Mouse (Mus musculus) heart, embryonic 13.5 days (tissue): ENCODE measurements around the gene Emilin3. TPM values are rescaled to one million over a fixed set of nuclear protein-coding genes. Genes with fewer than 3 reads are reported as not detected.

ENCODE experiments used
- ATAC-seq: fragments of 200-750 bp; cut with Nextera tagmentation; 2 replicates; pipeline ENCODE4 v1.8.0; 2017; ENCODE audit warnings: moderate TSS enrichment; ENCODE audit not compliant: insufficient number of reproducible peaks, low FRiP score, low TSS enrichment; ENCODE audit errors: extremely low read depth
- H3K27ac ChIP-seq: fragments of 300-500 bp; sonication (generic); replicated peaks from 2 replicates; pipeline ENCODE4 v1.5.1; 2015; ENCODE audit warnings: moderate library complexity, mild to moderate bottlenecking, inconsistent platforms
- H3K27me3 ChIP-seq: fragments of 300-500 bp; sonication (generic); replicated peaks from 2 replicates; pipeline ENCODE4 v1.6.1; 2015; ENCODE audit warnings: mild to moderate bottlenecking, inconsistent platforms
- H3K36me3 ChIP-seq: fragments of 300-500 bp; sonication (generic); 2 replicates; pipeline ENCODE4 v1.6.1; 2015; ENCODE audit warnings: mild to moderate bottlenecking, inconsistent platforms
- H3K4me1 ChIP-seq: fragments of 300-500 bp; sonication (generic); 2 replicates; pipeline ENCODE4 v1.6.1; 2015; ENCODE audit warnings: inconsistent platforms
- H3K4me2 ChIP-seq: fragments of 300-500 bp; sonication (generic); 2 replicates; pipeline ENCODE4 v1.6.1; 2015; ENCODE audit warnings: inconsistent platforms, mild to moderate bottlenecking, moderate library complexity
- H3K4me3 ChIP-seq: fragments of 300-500 bp; sonication (generic); 2 replicates; pipeline ENCODE4 v1.5.1; 2015; ENCODE audit warnings: moderate library complexity, mild to moderate bottlenecking, inconsistent platforms
- H3K9ac ChIP-seq: fragments of 300-500 bp; sonication (generic); 2 replicates; pipeline ENCODE4 v1.6.1; 2015; ENCODE audit warnings: inconsistent platforms, mild to moderate bottlenecking, moderate library complexity
- H3K9me3 ChIP-seq: fragments of 300-500 bp; sonication (generic); 2 replicates; pipeline ENCODE4 v1.6.1; 2016; ENCODE audit warnings: inconsistent platforms
- WGBS: fragments of 180-500 bp; shearing (Covaris S2); methylation state at CpG from one replicate; pipeline ENCODE4 v1.1.7; 2015; ENCODE audit warnings: mixed read lengths; 5-methylcytosine and 5-hydroxymethylcytosine counted together
- polyA plus RNA-seq: library from polyadenylated mRNA; unstranded; fragments of >200 nt; fragmentation: Nextera tagmentation; extraction: Ambion mirVana; gene quantifications from 2 replicates; pipeline ENCODE4 v1.2.1, GENCODE M21; 2015

Gene Emilin3
- polyA plus RNA-seq, 1 experiment from 2014 or later = 3.8 TPM

DNA sequence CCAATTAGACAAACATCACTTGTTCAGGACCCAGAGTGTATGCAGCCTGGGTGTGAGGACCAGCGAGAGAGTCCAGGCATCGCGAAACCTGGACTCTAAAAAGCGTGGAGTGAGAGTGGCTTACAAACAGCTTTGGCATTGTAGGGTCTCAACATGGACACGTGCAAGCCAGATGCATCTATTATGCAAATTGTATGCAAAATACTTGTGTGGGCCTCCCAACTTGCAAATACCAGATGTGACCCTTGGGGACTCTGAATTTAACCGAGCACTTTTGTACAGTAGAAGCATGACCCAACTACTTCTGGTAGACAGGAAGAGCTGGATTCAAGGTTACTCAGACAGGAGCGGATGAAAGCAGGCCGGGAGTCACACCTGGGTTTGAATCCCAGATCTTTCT lies 4.6 kb upstream of the Emilin3 start:
- Histone ChIP-seq H3K4me2 (no peak overlapping the region), H3K27ac (no peak overlapping the region), H3K4me3 (no peak overlapping the region), H3K27me3 (peaks cover 50% of the 10 kb centered on the region), H3K4me1 (peaks cover 42% of the 10 kb centered on the region), H3K36me3 (no peaks in the 10 kb centered on the region), H3K9me3 (no peaks in the 10 kb centered on the region), H3K9ac (no peak overlapping the region)
- 82% methylated on average over 8 of the region's 8 CpGs for WGBS
- no peak for ATAC-seq

GRCm38 (mm10) chr2:160915821-160916610 lies 3.9 kb upstream of the Emilin3 start:
- 57% methylated on average over 13 of the region's 13 CpGs for WGBS
- no peak for ATAC-seq
- Histone ChIP-seq H3K27me3 (peaks cover 57% of the 10 kb centered on the region), H3K9me3 (no peaks in the 10 kb centered on the region), H3K9ac (no peak overlapping the region), H3K36me3 (no peaks in the 10 kb centered on the region), H3K27ac (no peak overlapping the region), H3K4me2 (no peak overlapping the region), H3K4me1 (peaks cover 49% of the 10 kb centered on the region), H3K4me3 (no peak overlapping the region)

GRCm38 (mm10) chr2:160914656-160915055 lies 2.5 kb upstream of the Emilin3 start:
- no peak overlapping the region for H3K4me3 ChIP-seq
- 71% methylated on average over 9 of the region's 9 CpGs for WGBS
- no peak overlapping the region for H3K27ac ChIP-seq
- peaks cover 71% of the 10 kb centered on the region for H3K27me3 ChIP-seq
- H3K9me3 ChIP-seq = no peaks in the 10 kb centered on the region
- H3K9ac ChIP-seq = no peak overlapping the region
- no peak for ATAC-seq
- peaks cover 50% of the 10 kb centered on the region for H3K4me1 ChIP-seq
- H3K36me3 ChIP-seq = no peaks in the 10 kb centered on the region
- H3K4me2 ChIP-seq = no peak overlapping the region

DNA sequence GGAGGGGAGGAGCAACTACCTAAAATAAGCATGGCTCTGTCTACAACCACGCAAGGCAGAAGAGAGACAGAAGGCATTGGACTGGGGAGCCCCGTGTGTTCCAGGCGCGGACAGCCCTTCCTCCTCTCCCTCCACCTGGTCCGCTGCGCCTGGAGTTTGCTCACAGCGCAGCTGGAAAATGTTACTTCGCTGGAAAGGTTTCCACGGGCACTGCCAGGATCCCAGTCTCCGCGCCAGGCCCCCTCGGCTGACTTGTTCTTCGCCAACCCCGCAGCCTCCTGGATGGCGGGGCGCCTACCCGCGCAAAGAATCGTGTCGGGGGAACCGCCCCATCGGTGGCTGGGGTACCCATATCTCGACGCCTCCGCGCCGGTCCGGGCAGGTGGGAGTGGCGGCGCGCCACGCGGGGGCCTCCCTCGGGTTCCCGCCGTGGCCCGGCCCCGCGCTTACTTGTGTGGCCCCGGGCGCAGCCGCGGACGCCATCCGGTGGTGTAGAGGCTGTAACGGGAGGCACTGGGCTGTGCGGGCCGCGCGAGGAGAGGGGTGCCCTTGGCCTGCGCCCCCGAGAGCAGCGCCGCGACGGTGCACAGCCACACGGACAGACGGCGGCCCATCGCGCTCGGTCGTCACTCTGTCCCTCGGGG lies 448 bp downstream of the Emilin3 start:
- ATAC-seq = peak; percentile 29; the same call in 1 of the 2 replicates
- Histone ChIP-seq H3K4me2 (peak overlapping the region; percentile 97), H3K9me3 (no peaks in the 10 kb centered on the region), H3K36me3 (no peaks in the 10 kb centered on the region), H3K9ac (peak overlapping the region; percentile 81), H3K4me1 (peaks cover 41% of the 10 kb centered on the region), H3K27ac (no peak overlapping the region), H3K27me3 (peaks cover 94% of the 10 kb centered on the region), H3K4me3 (peak overlapping the region; percentile 65)
- 1% methylated on average over 59 of the region's 64 CpGs for WGBS

DNA sequence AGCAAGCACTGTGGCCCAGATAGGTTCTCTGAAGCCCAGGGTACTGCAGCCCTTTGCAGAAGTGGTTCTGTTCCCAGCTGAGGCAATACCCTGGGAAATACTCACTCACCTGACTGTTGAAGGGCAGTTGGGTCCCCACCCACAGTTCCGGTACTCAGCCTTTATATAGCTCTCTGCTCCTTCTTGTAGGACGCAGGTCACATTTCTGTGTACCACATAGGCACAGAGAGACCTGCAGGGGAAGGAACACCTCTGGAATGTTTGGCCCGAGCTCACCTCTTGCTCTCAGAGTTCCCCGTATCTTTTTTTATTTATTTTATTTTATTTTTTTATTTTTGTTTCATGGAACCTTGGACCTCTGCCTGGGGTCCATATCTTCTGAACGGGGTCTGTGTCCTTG lies 1.5 kb downstream of the Emilin3 start:
- H3K4me1 ChIP-seq = peaks cover 32% of the 10 kb centered on the region
- peaks cover 87% of the 10 kb centered on the region for H3K27me3 ChIP-seq
- no peaks in the 10 kb centered on the region for H3K9me3 ChIP-seq
- H3K9ac ChIP-seq = no peak overlapping the region
- no peak overlapping the region for H3K4me3 ChIP-seq
- ATAC-seq = no peak
- no peak overlapping the region for H3K27ac ChIP-seq
- WGBS = 77% methylated on average over 5 of the region's 5 CpGs
- no peak overlapping the region; the same call in 1 of the 2 replicates for H3K4me2 ChIP-seq
- H3K36me3 ChIP-seq = no peaks in the 10 kb centered on the region

DNA sequence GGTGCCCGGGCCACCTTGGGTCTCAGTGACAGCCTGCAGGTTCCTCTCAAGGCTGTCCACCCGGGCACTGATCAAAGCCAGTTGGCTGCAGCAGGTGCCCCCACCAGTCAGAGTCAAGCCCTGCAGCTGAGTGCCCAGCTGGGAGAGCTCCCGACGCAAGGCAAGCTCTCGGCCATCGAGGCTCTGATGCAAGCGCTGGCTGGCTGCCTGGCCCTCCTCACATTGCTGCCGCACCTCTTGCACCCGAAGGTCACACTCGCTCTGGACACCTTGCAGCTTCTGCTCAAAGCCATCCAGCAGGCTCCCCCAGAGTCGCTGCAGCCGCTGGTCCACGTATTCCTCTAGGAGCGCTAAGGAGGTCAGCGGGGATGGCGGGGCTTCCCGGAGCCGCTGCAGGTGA lies 3.5 kb downstream of the Emilin3 start:
- Histone ChIP-seq H3K4me2 (no peak overlapping the region), H3K4me3 (no peak overlapping the region), H3K9ac (no peak overlapping the region), H3K27ac (no peak overlapping the region), H3K9me3 (no peaks in the 10 kb centered on the region), H3K27me3 (peaks cover 69% of the 10 kb centered on the region), H3K36me3 (no peaks in the 10 kb centered on the region), H3K4me1 (peaks cover 21% of the 10 kb centered on the region)
- 46% methylated on average over 18 of the region's 18 CpGs for WGBS
- no peak for ATAC-seq

DNA sequence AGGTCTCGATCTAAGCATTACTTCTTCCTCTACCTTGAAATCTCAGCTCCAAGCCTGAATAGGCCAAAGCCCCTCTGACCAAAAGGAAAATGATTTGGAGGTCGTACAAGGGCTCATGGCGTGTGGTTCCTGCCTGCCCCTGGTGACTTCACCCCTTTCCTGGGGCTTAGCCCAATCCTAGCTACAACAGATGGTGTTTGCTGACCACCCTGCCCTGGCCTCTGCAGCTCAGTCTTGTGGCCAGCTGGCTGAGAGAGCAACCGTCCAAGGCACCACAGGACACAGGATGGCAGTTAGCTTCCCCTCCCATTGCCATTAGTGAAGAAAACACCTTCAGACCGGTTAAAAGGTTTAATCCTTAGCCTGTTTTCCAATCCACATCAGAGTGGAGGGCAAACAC lies 6.0 kb downstream of the Emilin3 start:
- Histone ChIP-seq H3K27me3 (peaks cover 47% of the 10 kb centered on the region), H3K27ac (no peak overlapping the region)
- WGBS = 62% methylated on average over 5 of the region's 5 CpGs

GRCm38 (mm10) chr2:160905301-160905700 lies 6.8 kb downstream of the Emilin3 start:
- H3K27me3 ChIP-seq = peaks cover 39% of the 10 kb centered on the region
- H3K9me3 ChIP-seq = no peaks in the 10 kb centered on the region
- H3K4me3 ChIP-seq = no peak overlapping the region
- H3K9ac ChIP-seq = no peak overlapping the region
- no peak for ATAC-seq
- no peak overlapping the region for H3K4me2 ChIP-seq
- H3K4me1 ChIP-seq = peaks cover 14% of the 10 kb centered on the region
- 92% methylated on average over 12 of the region's 12 CpGs for WGBS
- H3K27ac ChIP-seq = no peak overlapping the region
- H3K36me3 ChIP-seq = no peaks in the 10 kb centered on the region

More for the DNA sequence above, 6.0 kb downstream of the Emilin3 start:
- H3K9ac ChIP-seq = no peak overlapping the region
- H3K4me1 ChIP-seq = peaks cover 16% of the 10 kb centered on the region
- H3K4me3 ChIP-seq = no peak overlapping the region
- H3K4me2 ChIP-seq = no peak overlapping the region
- no peak for ATAC-seq
- no peaks in the 10 kb centered on the region for H3K36me3 ChIP-seq
- no peaks in the 10 kb centered on the region for H3K9me3 ChIP-seq

DNA sequence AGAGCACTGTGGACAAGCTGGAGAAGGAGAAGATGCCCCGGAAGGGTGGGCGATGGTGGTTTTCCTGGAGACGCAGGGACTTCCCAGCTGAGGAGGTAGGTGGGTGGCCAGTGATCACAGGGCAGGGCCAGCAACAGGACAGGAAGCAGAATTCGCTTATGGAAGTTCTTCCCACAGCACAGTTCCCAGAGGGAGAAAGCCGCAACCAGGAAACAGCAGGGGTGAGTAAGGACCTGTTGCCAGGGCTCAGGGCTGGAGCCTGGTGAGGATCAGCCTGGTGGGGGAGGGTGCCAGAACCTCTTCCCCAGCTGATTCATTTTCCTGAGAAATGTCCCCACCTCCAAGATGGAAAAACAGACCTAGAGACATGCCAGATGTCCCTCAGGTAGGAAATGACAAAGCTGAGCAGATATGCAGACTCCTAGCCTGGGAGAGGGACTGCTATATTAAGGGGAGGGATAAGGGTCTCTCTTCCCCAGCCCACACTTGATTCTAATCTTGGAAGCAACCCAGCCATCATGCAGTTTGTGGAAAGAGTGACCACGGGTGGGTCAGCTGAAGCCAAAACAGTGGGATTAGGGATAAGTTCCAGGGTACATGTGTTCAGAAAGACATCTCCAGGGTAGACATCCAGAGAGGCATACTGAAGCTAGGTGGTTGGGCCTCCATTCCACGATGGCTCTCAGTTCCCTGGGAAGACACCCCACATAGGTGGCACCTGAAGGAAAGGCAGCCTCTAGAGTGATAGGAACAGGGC lies 10.3 kb downstream of the Emilin3 start:
- Histone ChIP-seq H3K4me1 (peaks cover 9% of the 10 kb centered on the region), H3K9ac (no peak overlapping the region), H3K36me3 (no peaks in the 10 kb centered on the region), H3K27ac (no peak overlapping the region), H3K4me3 (no peak overlapping the region), H3K9me3 (no peaks in the 10 kb centered on the region), H3K4me2 (no peak overlapping the region), H3K27me3 (0 out of 2 replicates have a peak, but pooled peaks cover 5% of the 10 kb centered on the region)
- WGBS = 62% methylated on average over 7 of the region's 7 CpGs
- no peak for ATAC-seq

DNA sequence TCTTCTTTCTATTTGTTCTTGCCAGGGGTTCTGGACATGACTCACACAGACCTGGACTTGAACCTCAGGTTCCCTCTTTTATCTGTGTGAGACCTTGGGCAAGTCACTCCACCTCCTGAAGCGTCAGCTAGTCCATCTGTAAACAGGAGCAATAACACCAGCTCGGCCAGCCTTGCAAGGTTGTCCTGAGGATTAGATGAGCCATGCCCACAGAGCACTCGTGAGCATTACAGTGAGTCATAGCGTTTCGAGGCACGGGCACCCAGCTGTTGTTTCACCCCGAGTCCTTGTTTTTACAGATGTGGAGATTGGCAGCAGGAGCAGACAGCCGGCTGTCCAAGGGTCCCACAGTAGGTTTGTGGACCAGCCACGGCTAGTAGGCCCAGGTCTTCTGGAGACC lies 20.4 kb downstream of the Emilin3 start:
- no peak overlapping the region for H3K27ac ChIP-seq
- H3K4me3 ChIP-seq = no peak overlapping the region
- H3K4me1 ChIP-seq = peaks cover 10% of the 10 kb centered on the region
- H3K36me3 ChIP-seq = 0 out of 2 replicates have a peak, but pooled peaks cover 4% of the 10 kb centered on the region
- 0 out of 2 replicates have a peak, but pooled peaks cover 3% of the 10 kb centered on the region for H3K9me3 ChIP-seq
- H3K9ac ChIP-seq = no peak overlapping the region
- H3K27me3 ChIP-seq = peaks cover 16% of the 10 kb centered on the region
- ATAC-seq = no peak
- 80% methylated on average over 9 of the region's 9 CpGs for WGBS
- H3K4me2 ChIP-seq = no peak overlapping the region

GRCm38 (mm10) chr2:160891045-160891444 lies 21.1 kb downstream of the Emilin3 start:
- Histone ChIP-seq H3K4me1 (peaks cover 10% of the 10 kb centered on the region), H3K4me3 (no peak overlapping the region), H3K27me3 (peaks cover 16% of the 10 kb centered on the region), H3K4me2 (no peak overlapping the region), H3K9ac (no peak overlapping the region), H3K27ac (no peak overlapping the region), H3K36me3 (0 out of 2 replicates have a peak, but pooled peaks cover 4% of the 10 kb centered on the region), H3K9me3 (0 out of 2 replicates have a peak, but pooled peaks cover under 1% of the 10 kb centered on the region)
- WGBS = 73% methylated on average over 5 of the region's 5 CpGs
- ATAC-seq = no peak
